Comparison of ENCODE assay signal across 12 mouse cellular contexts in genomic region chr15:88311158-88311557, GRCm38 (mm10).
"Had no signal": no experiment of that assay in that cellular context is flagged by ENCODE, and none has a peak within 500 bp of the region (broad histone marks: within the 10 kb centered on the region; RNA-seq: fewer than 3 reads in every experiment).

No protein-coding gene starts in this region.

- H3K9ac ChIP-seq: limb, embryonic 13.5 days; liver, embryonic 15.5 days; stomach, embryonic 15.5 days had no signal

- H3K4me2 ChIP-seq: limb, embryonic 13.5 days; liver, embryonic 15.5 days; stomach, embryonic 15.5 days had no signal

- H3K27ac ChIP-seq: kidney, postnatal 0 days; limb, embryonic 13.5 days; liver, embryonic 15.5 days; stomach, embryonic 15.5 days had no signal

- H3K27me3 ChIP-seq: limb, embryonic 13.5 days; liver, embryonic 15.5 days; stomach, embryonic 15.5 days had no signal

- H3K9me3 ChIP-seq: limb, embryonic 13.5 days; stomach, embryonic 15.5 days had no signal

- ATAC-seq: lung, postnatal 0 days; midbrain, embryonic 16.5 days had no signal

- H3K36me3 ChIP-seq: limb, embryonic 13.5 days; liver, embryonic 15.5 days; stomach, embryonic 15.5 days had no signal

- DNase-seq: kidney, adult 9 months; kidney, postnatal 36 days; left cerebral cortex, postnatal 4 days; lung, adult 2 months; lung, postnatal 36 days; thymus, postnatal 4 days had no signal

- H3K4me3 ChIP-seq: limb, embryonic 13.5 days; liver, embryonic 15.5 days; stomach, embryonic 15.5 days had no signal

- H3K4me1 ChIP-seq: limb, embryonic 13.5 days; liver, embryonic 15.5 days; stomach, embryonic 15.5 days had no signal
